Mouse (Mus musculus) MN1 (cell line): ENCODE results near the gene Mup17.
"Not testable (repeated sequence)": the region's sequence is repeated elsewhere in the genome, so short reads cannot be mapped to it uniquely, and the experiment has no call there.

Experiments
- DNase-seq: peaks from one replicate; pipeline ENCODE4 v3.0.0-alpha.2; 2016; ENCODE audit warnings: low spot score

The Mup17 gene

DNA sequence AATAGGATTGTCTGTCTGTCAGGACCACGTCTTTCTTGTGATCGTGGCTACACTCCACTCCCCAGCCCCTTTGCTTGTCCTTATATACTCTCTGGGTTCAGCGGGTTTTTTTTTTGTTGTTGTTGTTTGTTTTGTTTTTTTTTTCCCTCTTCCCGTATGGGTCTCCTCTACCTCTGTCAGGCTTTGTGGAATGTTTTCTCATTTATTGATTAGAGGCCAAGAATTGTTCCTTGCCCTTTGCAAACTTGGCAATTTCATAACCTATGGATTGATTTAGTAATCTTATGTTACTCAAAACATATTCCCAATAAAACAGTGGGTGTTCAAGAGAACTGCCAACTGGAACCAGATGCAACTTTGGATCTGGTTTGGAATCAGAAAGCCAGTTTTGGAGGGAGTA, at the start of gene Mup17:
Mup17 (minus strand) TSS at position 101 of the 400 bp plus-strand sequence.
- not testable (repeated sequence) for DNase-seq

DNA sequence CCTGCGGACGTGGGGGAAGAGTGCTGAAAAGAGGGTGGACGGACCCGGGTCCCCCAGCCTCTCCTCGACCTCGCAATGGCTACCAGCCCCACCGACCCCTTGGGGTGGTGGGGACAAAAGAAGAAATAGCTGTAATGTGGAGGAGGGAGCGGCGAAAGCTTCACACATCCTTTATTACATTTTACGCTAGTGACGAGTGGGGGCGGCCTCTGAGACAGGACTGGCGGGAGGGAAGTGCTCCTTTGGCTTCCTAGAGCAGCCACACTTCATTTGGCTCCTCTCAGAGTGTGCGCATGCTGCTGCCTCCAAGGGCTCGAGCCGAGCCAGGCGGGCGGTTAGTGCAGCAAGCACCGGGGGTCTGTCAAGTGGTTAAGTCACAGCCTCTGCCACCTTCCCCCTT, 24.1 kb downstream of the Mup17 start:
- not testable (repeated sequence) for DNase-seq

DNA sequence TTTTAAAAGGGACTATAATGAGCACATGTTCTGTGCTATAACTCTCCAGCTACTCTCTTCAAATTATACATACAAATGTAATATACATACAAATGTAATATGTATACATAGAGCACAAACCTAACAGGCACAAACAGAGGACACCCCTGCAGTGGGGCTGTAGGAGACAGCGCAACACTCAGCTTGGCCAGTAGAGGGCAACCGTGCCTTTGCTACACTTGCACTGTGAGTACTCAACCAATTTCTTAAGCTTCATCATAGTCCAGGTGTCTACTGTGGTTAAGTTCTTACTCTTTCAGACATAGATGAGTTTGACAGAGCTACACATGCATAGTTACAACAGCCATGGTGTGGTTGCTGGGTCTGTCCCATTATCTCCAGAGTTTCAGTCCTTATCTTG, 39.8 kb downstream of the Mup17 start:
- not testable (repeated sequence) for DNase-seq
